Mouse (Mus musculus): ENCODE data around the gene Itgb3.

DNA sequence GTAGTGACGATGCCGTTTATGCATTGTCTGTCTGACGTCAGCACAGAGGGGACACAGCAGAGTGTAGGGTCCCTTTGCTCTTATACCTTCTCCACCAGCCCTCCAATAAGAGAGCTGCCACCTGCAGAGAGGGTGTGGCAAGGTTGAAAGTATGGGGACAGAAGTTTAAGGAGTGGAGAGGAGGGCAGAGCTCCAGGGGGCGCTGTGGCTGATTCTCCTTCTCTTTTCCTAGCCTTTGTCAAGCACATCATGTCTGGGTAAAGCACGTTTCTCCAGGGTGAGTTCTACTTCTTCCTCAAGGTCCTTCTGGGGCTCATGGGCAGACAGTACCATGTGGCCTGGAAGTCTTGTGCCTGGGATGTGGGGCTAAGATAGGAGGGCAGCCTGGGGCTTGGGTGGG lies 22.3 kb upstream of the Itgb3 start:
- TF ChIP-seq CTCF (IDR thresholded peaks at IDR 0.05; ENCODE audit: extremely low read depth, insufficient read depth, insufficient read length, insufficient replicate concordance) (no peak), POLR2A (IDR thresholded peaks at IDR 0.05; ENCODE audit: low read depth, low read length) (no peak)

All from spleen, adult 2 months (tissue).